Mouse (Mus musculus) neural tube, embryonic 10.5 days (tissue): ENCODE data around the gene Fgf14.
"Not testable (repeated sequence)": the region's sequence is repeated elsewhere in the genome, so short reads cannot be mapped to it uniquely, and the experiment has no call there.

Experiments used
- DNase-seq: peaks from one replicate; pipeline ENCODE4 v3.0.0-alpha.2; 2017; ENCODE audit warnings: low spot score; ENCODE audit errors: extremely low spot score

Fgf14 gene

DNA sequence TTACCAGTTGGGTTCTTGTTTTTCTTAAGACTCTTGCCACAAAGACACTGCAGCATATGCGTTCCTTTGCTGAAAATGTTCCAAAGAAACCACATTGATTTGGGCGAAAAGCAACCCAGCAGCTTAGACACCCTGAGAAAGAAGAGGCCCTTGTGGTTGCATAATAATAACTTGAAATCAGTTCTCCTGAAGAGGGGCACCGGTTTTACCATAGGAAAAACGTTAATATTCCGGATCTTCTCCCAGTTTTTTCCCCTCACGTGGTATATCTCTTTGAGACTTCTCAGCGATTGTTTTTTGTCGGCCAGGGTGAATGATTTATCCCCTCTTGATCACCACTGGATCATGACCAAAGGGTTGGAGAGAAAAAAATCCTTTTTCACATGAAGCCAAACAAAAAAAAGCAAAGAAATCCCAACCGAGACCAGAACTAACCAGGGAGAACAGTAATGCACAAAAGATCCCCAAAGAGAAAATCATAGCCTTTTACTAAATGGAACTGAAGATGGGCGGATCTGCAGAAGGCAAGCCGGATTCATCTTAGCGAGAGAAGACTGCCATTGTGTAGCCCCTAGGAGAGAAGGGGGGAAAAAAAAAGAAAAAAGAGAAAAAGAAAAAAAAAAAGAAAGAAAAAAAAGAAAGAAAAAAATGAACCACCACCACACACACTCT, at the start of gene Fgf14:
Gene Fgf14, minus strand, starts transcription at position 622 of the 672 bp plus-strand sequence.
- DNase-seq, result no peak

- DNase-seq, result peak; percentile 51
Observed at GRCm38 (mm10) chr14:124677379-124677778, 452 bp upstream of the Fgf14 start.

- peak; percentile 54 for DNase-seq
Observed at GRCm38 (mm10) chr14:124675654-124676505, 1.0 kb downstream of the Fgf14 start.

GRCm38 (mm10) chr14:124675142-124675653, 1.7 kb downstream of the Fgf14 start:
- DNase-seq, result no peak

GRCm38 (mm10) chr14:124674536-124675141, 2.3 kb downstream of the Fgf14 start:
- no peak for DNase-seq

GRCm38 (mm10) chr14:124669739-124670138, 7.2 kb downstream of the Fgf14 start:
- DNase-seq, result peak; percentile 95

- DNase-seq, result no peak
Observed at GRCm38 (mm10) chr14:124642822-124643221, 34.1 kb downstream of the Fgf14 start.

DNA sequence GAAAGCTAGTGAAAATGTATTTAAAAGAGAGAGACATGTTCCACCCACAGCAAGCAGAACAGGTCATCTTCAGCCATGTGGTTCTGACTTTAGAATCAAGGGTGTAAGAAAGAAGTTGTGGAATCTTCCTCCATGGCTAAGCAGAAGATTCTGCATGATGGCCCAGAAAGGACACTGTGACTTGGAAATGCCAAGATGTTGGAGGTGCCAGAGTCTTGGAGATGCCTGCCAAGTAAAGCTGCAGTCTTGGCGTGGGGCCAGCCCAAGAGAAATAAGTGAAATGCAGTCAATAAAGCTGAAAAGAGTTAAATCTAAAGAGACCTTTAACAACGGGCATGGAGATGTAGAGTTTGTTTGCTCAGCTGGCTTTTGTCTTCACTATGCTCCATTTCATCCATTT, 42.0 kb downstream of the Fgf14 start:
- DNase-seq, result no peak

- no peak for DNase-seq
Observed at GRCm38 (mm10) chr14:124613473-124613872, 63.5 kb downstream of the Fgf14 start.

DNA sequence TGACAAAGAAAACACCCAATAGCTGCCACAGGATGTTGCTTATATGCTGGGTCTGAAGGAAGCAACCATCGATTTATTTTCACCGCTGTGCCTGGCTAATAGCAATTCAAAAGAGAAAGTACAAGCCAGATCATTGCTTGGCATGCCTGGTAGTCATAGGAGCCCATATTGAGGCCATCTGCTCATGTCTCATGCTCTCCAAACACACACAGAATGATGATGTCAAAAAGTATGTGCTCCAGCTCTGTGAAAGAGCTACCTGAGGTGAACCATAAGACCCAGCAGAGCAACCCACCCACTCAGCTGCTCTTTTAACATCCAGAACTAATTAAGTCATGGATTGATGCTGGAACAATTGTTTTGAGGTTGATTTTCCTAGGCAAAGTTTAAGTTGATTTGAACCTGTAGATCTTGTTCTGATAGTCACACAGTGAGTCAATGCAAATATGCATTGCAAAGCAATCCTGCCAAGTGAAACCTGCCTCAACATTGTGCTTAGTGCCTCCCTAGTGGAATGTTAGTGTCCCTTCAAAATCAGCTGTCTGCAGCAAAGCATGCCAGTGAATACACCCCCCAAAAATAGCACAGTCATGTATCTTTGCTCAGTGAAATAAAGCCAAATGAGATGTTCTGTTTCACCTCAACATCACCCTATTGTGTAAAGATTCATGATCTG, 70.8 kb downstream of the Fgf14 start:
- DNase-seq, result no peak

- DNase-seq, result no peak
Observed at GRCm38 (mm10) chr14:124605031-124605743, 71.7 kb downstream of the Fgf14 start.

DNA sequence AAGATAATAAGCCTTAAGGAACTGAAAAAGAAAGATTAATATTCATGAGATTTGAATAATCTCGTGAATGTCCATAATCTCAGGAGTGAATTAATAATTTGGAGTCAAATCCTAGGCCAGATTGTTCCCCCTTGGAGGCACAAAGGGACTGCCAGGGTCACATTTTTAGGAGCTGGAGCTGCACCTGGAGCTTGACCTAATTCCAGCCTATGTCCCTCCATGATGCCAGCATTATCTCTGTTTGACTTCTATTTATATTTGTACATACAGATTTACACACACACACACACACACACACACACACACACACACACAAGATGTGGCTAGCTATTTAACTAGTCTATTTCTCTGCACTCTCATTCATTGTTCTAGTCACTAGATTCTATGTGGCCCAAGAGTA, 100.4 kb downstream of the Fgf14 start:
- no peak for DNase-seq

GRCm38 (mm10) chr14:124575130-124575885, 101.6 kb downstream of the Fgf14 start:
- no peak for DNase-seq

DNA sequence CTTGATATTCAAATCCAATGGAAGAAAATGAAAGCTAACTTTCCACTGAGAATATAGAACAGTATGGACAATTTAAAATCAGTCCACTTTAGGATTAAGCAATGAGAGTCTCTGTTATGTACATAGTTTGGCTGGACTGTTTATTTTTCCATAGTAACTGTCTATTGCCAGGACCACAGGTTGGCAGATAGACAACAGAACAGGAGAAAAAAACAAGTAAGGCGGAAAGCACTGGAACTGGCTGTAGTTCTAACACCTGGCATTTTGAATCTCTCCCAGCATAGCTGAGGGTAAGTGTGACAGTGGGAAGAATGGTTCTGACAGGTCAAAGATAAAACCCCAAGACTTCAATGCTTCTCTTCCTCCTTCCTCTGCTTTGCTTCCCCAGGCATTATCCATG, 110.5 kb downstream of the Fgf14 start:
- no peak for DNase-seq

GRCm38 (mm10) chr14:124561544-124561943, 115.4 kb downstream of the Fgf14 start:
- DNase-seq, result no peak

DNA sequence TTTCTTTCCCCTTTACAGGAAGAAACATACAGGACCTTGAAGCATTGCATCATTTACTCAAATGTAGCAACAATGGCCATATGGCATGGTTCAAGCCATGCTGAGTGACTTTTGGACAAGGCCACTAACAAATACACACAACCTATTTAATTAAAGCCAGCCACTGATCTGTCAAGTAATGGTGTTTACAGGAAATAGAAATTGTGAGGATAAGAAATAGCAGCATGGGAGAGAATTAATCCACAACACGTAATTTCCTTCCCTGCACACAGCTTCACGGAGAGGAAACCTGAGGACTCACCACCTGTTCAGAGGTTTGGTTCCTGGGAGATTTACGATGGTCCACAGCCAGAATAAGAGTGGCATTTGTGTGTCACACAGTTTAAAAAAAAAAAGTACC, 140.8 kb downstream of the Fgf14 start:
- DNase-seq, result no peak

DNA sequence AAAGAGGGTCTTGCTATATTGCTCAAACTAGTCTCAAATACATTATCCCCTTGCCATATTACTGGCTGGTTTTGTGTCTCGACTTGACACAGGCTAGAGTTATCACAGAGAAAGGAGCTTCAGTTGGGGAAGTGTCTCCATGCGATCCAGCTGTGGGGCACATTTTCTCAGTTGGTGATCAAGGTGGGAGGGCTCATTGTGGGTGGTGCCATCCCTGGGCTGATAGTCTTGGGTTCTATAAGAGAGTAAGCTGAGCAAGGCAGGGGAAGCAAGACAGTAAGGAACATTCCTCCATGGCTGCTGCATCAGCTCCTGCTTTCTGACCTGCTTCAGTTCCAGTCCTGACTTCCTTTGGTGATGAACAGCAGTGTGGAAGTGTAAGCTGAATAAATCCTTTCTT, 141.6 kb downstream of the Fgf14 start:
- DNase-seq, result not testable (repeated sequence)

DNA sequence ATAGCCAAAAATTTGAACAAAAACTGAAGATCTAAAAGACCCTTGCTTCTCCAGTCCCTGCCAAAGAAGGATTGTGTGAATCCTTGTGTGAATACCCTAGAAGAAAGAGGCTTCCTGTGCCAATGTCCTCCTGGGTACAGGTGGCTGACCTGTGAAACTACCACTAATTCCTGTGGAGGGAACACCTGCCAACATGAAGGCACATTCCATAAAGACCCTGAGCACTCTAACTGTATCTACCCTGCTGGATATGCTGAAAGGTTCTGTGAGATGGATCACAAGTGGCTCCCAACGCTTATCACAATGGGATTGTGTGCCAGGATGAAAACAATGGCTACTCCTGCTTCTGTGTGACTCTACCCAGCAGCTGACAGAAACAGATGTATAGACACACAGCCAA, 144.9 kb downstream of the Fgf14 start:
- DNase-seq, result no peak

DNA sequence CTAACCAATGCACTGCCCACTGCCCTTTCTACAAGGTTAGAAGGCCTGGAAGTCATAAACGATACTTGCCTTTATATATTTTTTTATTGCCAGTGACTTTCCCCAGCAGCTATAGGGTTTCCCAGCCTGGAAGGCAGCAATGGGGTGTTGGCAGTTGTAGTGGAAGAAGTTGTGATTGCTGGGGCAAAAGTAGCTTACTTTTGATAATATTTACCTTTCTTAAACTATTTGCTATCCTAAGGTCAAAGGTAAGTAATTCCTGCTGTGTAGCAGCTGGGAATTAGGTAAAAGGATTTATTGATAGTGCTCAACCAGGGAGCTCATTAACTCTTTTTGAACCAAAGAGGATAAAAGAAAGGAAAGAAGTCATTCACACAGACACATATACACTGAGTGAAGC, 164.9 kb downstream of the Fgf14 start:
- no peak for DNase-seq

- DNase-seq, result no peak
Observed at GRCm38 (mm10) chr14:124488971-124489370, 188.0 kb downstream of the Fgf14 start.
